In genomic region chr12:80230111-80230700, GRCm38 (mm10) we compare ENCODE assay signal across 8 mouse cellular contexts. TPM values are rescaled to one million over a fixed set of nuclear protein-coding genes. Genes with fewer than 3 reads are reported as not detected.
DNase-seq lines count a peak whose midpoint lies in the region; ATAC-seq and TF ChIP-seq lines count a peak whose summit lies in the region.

No protein-coding gene starts in this region.

- H3K4me2 ChIP-seq in forebrain, postnatal 0 days (ENCODE audit: low read depth), result no peak overlapping the region
- H3K4me2 ChIP-seq in lung, embryonic 15.5 days, result peak overlapping the region; percentile 47

- peak; percentile 73 for ATAC-seq in forebrain, postnatal 0 days
- peak; percentile 93 for ATAC-seq in lung, embryonic 15.5 days (ENCODE audit: borderline replicate concordance, extremely low read depth, low FRiP score, low TSS enrichment)
- ATAC-seq in granulocyte monocyte progenitor cell, adult 5-6 weeks (replicated peaks; ENCODE audit: poor library complexity, severe bottlenecking), result no peak

- H3K9me3 ChIP-seq in E14TG2a.4 (ENCODE audit: low read length), result peaks cover 9% of the 10 kb centered on the region
- no peaks in the 10 kb centered on the region for H3K9me3 ChIP-seq in forebrain, postnatal 0 days (ENCODE audit: low read length)
- H3K9me3 ChIP-seq in lung, embryonic 15.5 days, result no peaks in the 10 kb centered on the region

- intact Hi-C loops in heart, postnatal 36 days (cut with DNase I), result loop anchor here (2.0 kb wide), 2 partner anchors 29 to 31 kb away; no protein-coding TSS in a partner anchor

- H3K27me3 ChIP-seq in E14TG2a.4 (ENCODE audit: insufficient read depth, low read length), result no peaks in the 10 kb centered on the region
- no peaks in the 10 kb centered on the region for H3K27me3 ChIP-seq in forebrain, postnatal 0 days (ENCODE audit: insufficient read depth, low read length)
- no peaks in the 10 kb centered on the region for H3K27me3 ChIP-seq in lung, embryonic 15.5 days

- no peak overlapping the region for H3K9ac ChIP-seq in forebrain, postnatal 0 days
- H3K9ac ChIP-seq in lung, embryonic 15.5 days, result no peak overlapping the region

- peak overlapping the region; percentile 23; the same call in 1 of the 2 replicates for H3K27ac ChIP-seq in forebrain, postnatal 0 days (ENCODE audit: low read depth, low read length)
- peak overlapping the region; percentile 59 for H3K27ac ChIP-seq in layer of hippocampus, adult 2 months
- H3K27ac ChIP-seq in lung, embryonic 15.5 days, result peak overlapping the region; percentile 95

- peak overlapping the region; percentile 48 for H3K4me3 ChIP-seq in E14TG2a.4 (replicated peaks; ENCODE audit: low read length)
- no peak overlapping the region for H3K4me3 ChIP-seq in forebrain, postnatal 0 days (ENCODE audit: low read depth, low read length)
- no peak overlapping the region for H3K4me3 ChIP-seq in layer of hippocampus, adult 2 months
- H3K4me3 ChIP-seq in lung, embryonic 15.5 days, result 0 out of 2 replicates have a peak overlapping the region, but pooled peaks have one; percentile 8

- H3K4me1 ChIP-seq in E14TG2a.4 (replicated peaks; ENCODE audit: low read depth, low read length), result peaks cover 77% of the 10 kb centered on the region
- peaks cover 4% of the 10 kb centered on the region; the same call in 1 of the 2 replicates for H3K4me1 ChIP-seq in forebrain, postnatal 0 days (ENCODE audit: insufficient read depth)
- peaks cover 82% of the 10 kb centered on the region for H3K4me1 ChIP-seq in lung, embryonic 15.5 days

- TF ChIP-seq CTCF in E14TG2a.4 (conservative IDR thresholded peaks at IDR 0.05; ENCODE audit: low read length), result no peak
- no peak for TF ChIP-seq CTCF in forebrain, postnatal 0 days (IDR thresholded peaks at IDR 0.05; ENCODE audit: low read depth)
- TF ChIP-seq CTCF in layer of hippocampus, adult 2 months (conservative IDR thresholded peaks at IDR 0.05), result peak; percentile 46

- H3K36me3 ChIP-seq in E14TG2a.4 (ENCODE audit: insufficient read depth, low read length), result peaks cover 42% of the 10 kb centered on the region
- no peaks in the 10 kb centered on the region; the same call in 1 of the 2 replicates for H3K36me3 ChIP-seq in forebrain, postnatal 0 days (ENCODE audit: insufficient read depth)
- 0 out of 2 replicates have a peak, but pooled peaks cover 14% of the 10 kb centered on the region for H3K36me3 ChIP-seq in lung, embryonic 15.5 days

- 9% methylated on average over 10 of the region's 10 CpGs for WGBS in forebrain, postnatal 0 days
- 2% methylated on average over 10 of the region's 10 CpGs for WGBS in lung, embryonic 15.5 days

- peak; percentile 58 to 65 for DNase-seq in cerebellum, adult 18-20 months
- DNase-seq in forebrain, postnatal 0 days, result peak; percentile 53
- DNase-seq in heart, postnatal 36 days, result peak; percentile 81 to 87
- peak; percentile 43 to 60 for DNase-seq in layer of hippocampus, adult 2 months (ENCODE audit: low spot score in 2 of 2)
- peak; percentile 46 for DNase-seq in retina, embryonic 14.5 days (ENCODE audit: low spot score)

RNA-seq across cellular contexts. Expression of gene Actn1, which starts 30.0 kb away (rescaled TPM):
- total RNA-seq in forebrain, postnatal 0 days (2014; rRNA removed), result 15.4 and 19.1 TPM in 2 replicates
- polyA plus RNA-seq in forebrain, postnatal 0 days (2015; fragmentation: Nextera tagmentation; extraction: Ambion mirVana), result 4.9 and 6.7 TPM in 2 replicates
- 10 to 100 TPM; 33.4 to 38.9 TPM for total RNA-seq in heart, postnatal 36 days (2021)
- 100 to 1,000 TPM in 1 of 2 experiments, 10 to 100 TPM in 1; 91.0 to 103 TPM for total RNA-seq in layer of hippocampus, adult 2 months (2021)
- 53.4 and 57.3 TPM in 2 replicates for polyA plus RNA-seq in lung, embryonic 15.5 days (2015; fragmentation: Nextera tagmentation; extraction: Ambion mirVana)
- 14.7 and 18.2 TPM in 2 replicates for total RNA-seq in granulocyte monocyte progenitor cell, adult 5-6 weeks (2014; fragmentation: Nextera tagmentation)
- total RNA-seq in granulocyte monocyte progenitor cell, adult 5-6 weeks (2017), result 10.1 and 13.9 TPM in 2 replicates

Comparison
In these comparisons a context has a peak if more than half of its experiments do, and no peak if none do; other contexts are left out.
1. H3K4me3 ChIP-seq: peak in E14TG2a.4 (single experiment) and lung, embryonic 15.5 days (single experiment); none in forebrain, postnatal 0 days (single experiment) and layer of hippocampus, adult 2 months (single experiment).
2. H3K27ac ChIP-seq: peak in every context shown above with its lines; median percentile 95 in lung, embryonic 15.5 days; 59 in layer of hippocampus, adult 2 months; 23 in forebrain, postnatal 0 days.
3. Peak in every context shown above with its lines, with median percentiles within 50 percentile points of each other: DNase-seq.